In the genomic region with DNA sequence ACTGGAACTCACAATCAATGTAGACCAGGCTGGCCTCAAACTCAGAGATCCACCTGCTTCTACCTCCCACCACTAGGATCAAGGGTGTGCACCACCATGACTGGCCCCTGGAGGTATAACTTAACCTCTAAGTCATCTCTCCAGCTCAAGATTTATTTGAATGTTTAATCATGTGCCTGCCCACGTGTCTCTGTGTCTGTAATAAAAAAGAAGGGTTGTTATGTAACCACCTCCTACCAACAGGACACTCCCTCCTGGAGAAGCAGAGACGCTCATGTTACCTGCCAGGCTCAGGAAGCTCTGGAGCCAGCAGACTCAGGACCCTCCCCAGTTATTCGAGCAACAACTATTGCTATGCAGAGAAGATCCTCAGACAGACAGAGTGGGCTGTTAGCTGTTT, we compare ENCODE assay signal across 26 mouse cellular contexts. TPM values are rescaled to one million over a fixed set of nuclear protein-coding genes. Genes with fewer than 3 reads are reported as not detected.
DNase-seq lines count a peak whose midpoint lies in the region; TF ChIP-seq lines count a peak whose summit lies in the region.
"Had no signal": no experiment of that assay in that cellular context is flagged by ENCODE, and none has a peak within 500 bp of the region (broad histone marks: within the 10 kb centered on the region; RNA-seq: fewer than 3 reads in every experiment).

No protein-coding gene starts in this region.

- TF ChIP-seq POLR2A in kidney, adult 2 months (IDR thresholded peaks at IDR 0.05; ENCODE audit: low read depth, low read length), result no peak

- no peak overlapping the region for H3K27ac ChIP-seq in kidney, adult 2 months (ENCODE audit: insufficient read depth, low read depth, low read length)
- H3K27ac ChIP-seq: embryonic facial prominence, embryonic 12.5 days; embryonic facial prominence, embryonic 15.5 days; heart, embryonic 15.5 days; hindbrain, embryonic 10.5 days; hindbrain, embryonic 13.5 days had no signal

- no peaks in the 10 kb centered on the region for H3K36me3 ChIP-seq in kidney, adult 2 months (ENCODE audit: control insufficient read depth, insufficient read depth, low read length)
- H3K36me3 ChIP-seq: embryonic facial prominence, embryonic 12.5 days; embryonic facial prominence, embryonic 15.5 days; heart, embryonic 12.5 days; heart, embryonic 15.5 days; hindbrain, embryonic 10.5 days; hindbrain, embryonic 13.5 days had no signal

- 27% methylated on average over 3 of the region's 3 CpGs for whole genome bisulfite sequencing in kidney, adult 2 months
- 25% methylated on average over 3 of the region's 3 CpGs for WGBS in large intestine, adult 2 months

- no peak for TF ChIP-seq CTCF in kidney, adult 2 months (conservative IDR thresholded peaks at IDR 0.05; ENCODE audit: insufficient read depth, insufficient read length, low read depth, low read length)

- no peaks in the 10 kb centered on the region for H3K27me3 ChIP-seq in kidney, adult 2 months (replicated peaks; ENCODE audit: control insufficient read depth, insufficient read depth, low read length)
- H3K27me3 ChIP-seq: CH12.LX; embryonic facial prominence, embryonic 12.5 days; embryonic facial prominence, embryonic 15.5 days; heart, embryonic 12.5 days; heart, embryonic 15.5 days; hindbrain, embryonic 13.5 days; Patski had no signal

- peaks cover 6% of the 10 kb centered on the region; the same call in 1 of the 2 replicates for H3K4me1 ChIP-seq in kidney, adult 2 months (ENCODE audit: control insufficient read depth, insufficient read depth, low read length)
- H3K4me1 ChIP-seq: embryonic facial prominence, embryonic 12.5 days; embryonic facial prominence, embryonic 15.5 days; heart, embryonic 12.5 days; heart, embryonic 15.5 days; hindbrain, embryonic 10.5 days; hindbrain, embryonic 13.5 days had no signal

- no peak overlapping the region for H3K4me3 ChIP-seq in kidney, adult 2 months (ENCODE audit: insufficient read depth, low read depth, low read length)
- H3K4me3 ChIP-seq: embryonic facial prominence, embryonic 12.5 days; embryonic facial prominence, embryonic 15.5 days; heart, embryonic 12.5 days; heart, embryonic 15.5 days; hindbrain, embryonic 10.5 days; hindbrain, embryonic 13.5 days had no signal

- DNase-seq in kidney, adult 2 months, result peak; percentile 81
- DNase-seq in kidney, postnatal 14 days, result no peak
- peak; percentile 52 to 53 for DNase-seq in kidney, postnatal 25 days
- no peak for DNase-seq in kidney, postnatal 4 days
- peak; percentile 71 for DNase-seq in lung, postnatal 36 days
- no peak for DNase-seq in lung, postnatal 10 days
- peak; percentile 55 for DNase-seq in large intestine, adult 2 months (ENCODE audit: low read depth, low spot score)
- DNase-seq in cerebellum, adult 11-12 months, result no peak
- DNase-seq: adrenal gland, postnatal 10 days; adrenal gland, postnatal 36 days; B cell, adult 2 months; cerebellum, adult 2 months; cerebellum, adult 9-11 months; cerebellum, postnatal 25 days; gastrocnemius, postnatal 25 days; heart, adult 18-20 months; heart, postnatal 10 days; heart, postnatal 36 days had no signal

RNA-seq across cellular contexts. Expression of a gene that starts 7.4 kb away (rescaled TPM):
- 28.9 and 30.6 TPM in 2 replicates for polyA plus RNA-seq in kidney, adult 2 months (2012; rRNA removed)
- 4.0 and 12.6 TPM in 2 replicates for polyA plus RNA-seq in large intestine, adult 2 months (2012; rRNA removed)

RNA-seq across cellular contexts. Expression of a gene that starts 48.6 kb away (rescaled TPM):
- 57.2 and 68.8 TPM in 2 replicates for polyA plus RNA-seq in kidney, adult 2 months (2012; rRNA removed)
- polyA plus RNA-seq in large intestine, adult 2 months (2012; rRNA removed), result 290 and 706 TPM in 2 replicates

Comparison
In these comparisons a context has a peak if more than half of its experiments do, and no peak if none do; other contexts are left out.
1. DNase-seq: peak in kidney, adult 2 months (single experiment), kidney, postnatal 25 days (2 of 2), lung, postnatal 36 days (single experiment) and large intestine, adult 2 months (single experiment); none in kidney, postnatal 14 days (single experiment), kidney, postnatal 4 days (0 of 2), lung, postnatal 10 days (single experiment) and cerebellum, adult 11-12 months (single experiment).